Mouse (Mus musculus): ENCODE data around the gene Rhox3e.
"Not testable (repeated sequence)": the region's sequence is repeated elsewhere in the genome, so short reads cannot be mapped to it uniquely, and the experiment has no call there.

GRCm38 (mm10) chrX:37571105-37571504, 29.3 kb downstream of the Rhox3e start, which contains the start of gene Rhox2f:
- TF ChIP-seq CTCF (IDR thresholded peaks at IDR 0.05; ENCODE audit: control insufficient read depth, insufficient read depth, insufficient replicate concordance, low read depth, low read length); POLR2A (IDR thresholded peaks at IDR 0.05; ENCODE audit: control insufficient read depth, low read depth, low read length): not testable (repeated sequence)

All from testis, adult 2 months (tissue).